Mouse (Mus musculus): ENCODE measurements around the gene Gm17018.

- TF ChIP-seq CTCF (IDR thresholded peaks at IDR 0.05; ENCODE audit: low read depth, low read length), result no peak
- TF ChIP-seq POLR2A (IDR thresholded peaks at IDR 0.05; ENCODE audit: insufficient read depth, low read length), result no peak
- TF ChIP-seq EP300 (IDR thresholded peaks at IDR 0.05; ENCODE audit: insufficient read depth, low read depth, low read length), result no peak
Observed at GRCm38 (mm10) chr19:45540657-45541408, 19.6 kb upstream of the Gm17018 start.
